Mouse (Mus musculus) thymus, adult 2 months (tissue): ENCODE measurements around the gene Cstad. TPM values are rescaled to one million over a fixed set of nuclear protein-coding genes. Genes with fewer than 3 reads are reported as not detected.

Experiments
- DNase-seq: peaks from one replicate; pipeline ENCODE4 v3.0.0; 2021
- H3K27ac ChIP-seq: fragments of 200-500 bp; 2 replicates; pipeline ENCODE4 v1.5.1; 2012; ENCODE audit warnings: low read length, control low read depth; ENCODE audit not compliant: control insufficient read depth, insufficient read depth
- H3K27me3 ChIP-seq: fragments of 200-500 bp; 2 replicates; pipeline ENCODE4 v1.6.1; 2012; ENCODE audit warnings: mild to moderate bottlenecking, low read length, moderate library complexity, mixed read lengths; ENCODE audit not compliant: control insufficient read depth, insufficient read depth
- H3K36me3 ChIP-seq: fragments of 200-500 bp; 2 replicates; pipeline ENCODE4 v1.6.1; 2012; ENCODE audit warnings: mild to moderate bottlenecking, low read length, moderate library complexity; ENCODE audit not compliant: control insufficient read depth, insufficient read depth
- H3K4me1 ChIP-seq: fragments of 200-500 bp; replicated peaks from 2 replicates; pipeline ENCODE4 v1.6.1; 2012; ENCODE audit warnings: low read length; ENCODE audit not compliant: control insufficient read depth, insufficient read depth
- H3K4me3 ChIP-seq: fragments of 200-500 bp; 2 replicates; pipeline ENCODE4 v1.5.1; 2012; ENCODE audit warnings: mild to moderate bottlenecking, low read length, control low read depth, moderate library complexity; ENCODE audit not compliant: control insufficient read depth, insufficient read depth
- CTCF ChIP-seq: fragments of 200-500 bp; IDR thresholded peaks from 2 replicates; pipeline ENCODE4 v1.5.1; 2012; ENCODE audit warnings: mild to moderate bottlenecking, control low read depth, low read length, moderate library complexity, borderline replicate concordance; ENCODE audit not compliant: control insufficient read depth, poor library complexity, insufficient read depth; ENCODE audit errors: extremely low read depth
- POLR2A ChIP-seq: fragments of 200-500 bp; IDR thresholded peaks from 2 replicates; pipeline ENCODE4 v1.6.1; 2012; ENCODE audit warnings: mild to moderate bottlenecking, low read length, control low read depth, moderate library complexity; ENCODE audit not compliant: control insufficient read depth, poor library complexity, insufficient read depth; ENCODE audit errors: extremely low read depth
- WGBS: fragments of 180-500 bp; shearing (Covaris S2); methylation state at CpG from one replicate; pipeline ENCODE4 v1.1.7; 2018; 5-methylcytosine and 5-hydroxymethylcytosine counted together
- polyA plus RNA-seq: library from polyadenylated mRNA; depleted of rRNA; stranded (reverse); fragments of >200 nt; gene quantifications from 2 replicates; pipeline ENCODE4 v1.2.3, GENCODE M21; 2012

Gene Cstad
- polyA plus RNA-seq, 1 experiment, result 2.9 TPM

DNA sequence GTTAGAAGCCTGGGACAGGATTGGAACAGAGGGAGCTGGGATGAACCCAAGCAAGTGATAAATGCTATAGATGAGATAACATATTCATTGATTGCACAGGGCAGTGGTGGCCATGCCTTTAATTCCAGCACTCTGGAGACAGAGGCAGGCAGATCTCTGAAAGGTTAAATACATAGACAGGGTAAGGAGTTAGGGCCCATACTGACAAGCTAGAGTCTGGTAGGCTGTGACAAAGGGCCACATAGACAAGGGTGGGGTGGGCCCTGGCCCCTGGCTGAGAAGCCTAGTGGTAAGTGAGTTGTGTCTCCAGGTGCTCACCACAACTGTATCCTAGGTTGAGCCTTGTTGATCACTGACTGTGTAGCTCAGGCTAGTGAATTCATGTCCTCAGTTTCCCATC is 7.6 kb downstream of the Cstad start:
- Histone ChIP-seq H3K36me3 (no peaks in the 10 kb centered on the region), H3K27ac (no peak overlapping the region), H3K4me1 (peaks cover 33% of the 10 kb centered on the region), H3K27me3 (no peaks in the 10 kb centered on the region; the same call in 1 of the 2 replicates), H3K4me3 (no peak overlapping the region)
- no peak for DNase-seq
- TF ChIP-seq CTCF, result no peak
- TF ChIP-seq POLR2A, result no peak

DNA sequence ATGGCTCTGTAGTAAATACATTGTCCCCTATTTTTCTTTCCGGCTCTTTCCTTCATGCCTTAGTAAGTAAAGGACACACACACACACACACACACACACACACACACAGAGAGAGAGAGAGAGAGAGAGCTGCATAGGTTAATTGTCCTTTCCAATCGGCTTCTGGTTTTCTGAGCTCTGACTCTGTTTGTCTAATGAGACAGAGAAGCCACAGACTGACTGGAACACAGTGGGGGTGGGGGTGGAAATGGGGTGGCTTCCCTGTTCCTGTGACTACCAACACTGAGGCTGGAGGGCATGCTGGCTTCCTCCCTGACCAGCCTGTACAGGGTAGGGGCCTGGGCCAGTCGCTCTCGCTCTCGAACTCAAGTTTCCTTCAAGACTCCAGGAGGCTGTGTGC is 8.9 kb downstream of the Cstad start:
- Histone ChIP-seq H3K27ac (no peak overlapping the region), H3K4me1 (peaks cover 33% of the 10 kb centered on the region), H3K27me3 (no peaks in the 10 kb centered on the region; the same call in 1 of the 2 replicates), H3K4me3 (no peak overlapping the region), H3K36me3 (no peaks in the 10 kb centered on the region)
- DNase-seq, result no peak
- TF ChIP-seq CTCF (no peak), POLR2A (no peak)
- 87% methylated on average over 5 of the region's 5 CpGs for WGBS

DNA sequence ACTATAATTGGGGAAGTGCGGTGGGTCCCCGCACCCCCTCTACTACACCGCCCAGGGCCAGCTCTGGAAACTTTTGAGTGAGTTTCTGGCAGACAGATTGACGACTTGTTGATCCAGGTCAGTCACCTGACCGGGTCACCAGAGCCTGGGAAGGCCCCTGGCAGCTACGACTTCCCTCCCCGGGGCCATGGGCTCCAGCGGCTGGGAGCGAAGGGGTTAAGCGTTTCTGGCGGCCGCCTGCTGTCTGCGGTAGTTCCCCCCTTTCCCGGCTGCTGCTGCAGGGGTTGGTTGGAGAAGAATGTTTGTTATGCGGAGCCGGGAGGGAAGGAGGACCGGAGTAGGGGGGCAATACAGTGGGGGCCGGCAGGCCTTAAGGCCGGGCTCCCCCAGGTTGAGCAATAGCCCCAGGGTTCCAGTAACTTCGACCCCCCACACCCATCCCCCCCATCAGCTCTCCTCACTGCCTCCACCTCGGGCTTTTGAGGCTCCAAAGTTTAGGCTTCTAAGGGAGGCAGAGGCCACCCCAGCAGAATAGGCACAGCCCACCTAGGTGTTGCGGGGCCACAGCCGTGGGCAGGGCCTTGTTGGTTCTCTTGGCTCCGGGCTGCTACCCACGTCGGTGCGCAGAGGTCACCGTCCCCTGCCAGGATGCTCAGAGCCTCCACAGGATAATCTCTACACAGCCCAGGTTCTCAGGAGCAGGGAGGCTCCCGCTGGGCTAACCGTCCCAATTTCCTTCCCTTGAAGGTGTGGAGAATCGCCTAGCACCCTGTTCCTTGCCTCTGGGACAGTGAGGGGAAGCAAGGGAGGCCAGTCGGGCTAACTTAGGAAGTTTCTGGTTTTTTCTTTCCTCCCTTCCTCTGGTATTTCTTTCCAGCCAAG is 10.3 kb downstream of the Cstad start:
- Histone ChIP-seq H3K27me3 (no peaks in the 10 kb centered on the region; the same call in 1 of the 2 replicates), H3K27ac (no peak overlapping the region), H3K36me3 (no peaks in the 10 kb centered on the region), H3K4me3 (no peak overlapping the region), H3K4me1 (peaks cover 29% of the 10 kb centered on the region)
- TF ChIP-seq POLR2A (no peak), CTCF (no peak)
- no peak for DNase-seq
- 11% methylated on average over 32 of the region's 32 CpGs for WGBS

DNA sequence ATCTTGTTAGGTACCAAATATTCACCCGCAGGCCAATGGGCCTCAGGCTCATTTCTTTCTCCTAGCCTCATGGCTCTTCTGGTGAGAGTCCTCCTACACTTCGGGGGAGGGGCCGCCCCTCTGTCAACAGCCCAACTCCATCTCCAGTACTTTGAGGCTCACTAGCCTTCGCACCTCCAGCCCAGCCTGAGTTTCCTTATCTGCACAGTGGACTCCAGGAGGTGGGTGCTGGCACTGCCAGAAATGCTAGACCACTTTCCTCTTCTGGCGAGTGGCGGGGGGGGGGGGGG is 10.9 kb downstream of the Cstad start:
- no peak overlapping the region for H3K27ac ChIP-seq
- H3K4me1 ChIP-seq, result peaks cover 24% of the 10 kb centered on the region
- no peak for DNase-seq
- no peaks in the 10 kb centered on the region for H3K36me3 ChIP-seq
- H3K27me3 ChIP-seq, result no peaks in the 10 kb centered on the region; the same call in 1 of the 2 replicates
- no peak overlapping the region for H3K4me3 ChIP-seq
- 33% methylated on average over 6 of the region's 6 CpGs for WGBS
- TF ChIP-seq CTCF, result no peak
- no peak for TF ChIP-seq POLR2A

DNA sequence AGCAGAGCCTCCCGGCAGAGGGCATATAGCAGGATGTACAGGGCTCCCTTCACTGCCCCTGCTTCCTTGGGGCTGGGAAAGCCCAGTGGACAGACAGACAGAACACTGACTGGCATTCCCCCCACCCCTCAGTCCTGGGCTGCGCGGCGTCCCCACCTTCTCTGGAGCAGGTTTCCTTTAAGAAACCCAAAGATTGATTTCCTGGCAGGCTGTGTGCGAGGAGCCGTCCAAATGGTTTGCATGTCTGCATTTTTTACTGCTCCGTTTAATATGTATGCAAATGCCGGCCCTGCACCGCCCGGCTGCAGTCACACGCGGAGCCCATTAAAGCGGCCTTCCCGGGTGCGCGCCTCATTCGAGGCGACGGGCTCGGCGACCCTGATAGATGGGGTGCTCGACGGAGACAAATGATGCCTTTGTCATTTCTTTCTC is 11.8 kb downstream of the Cstad start:
- Histone ChIP-seq H3K4me3 (no peak overlapping the region), H3K27me3 (no peaks in the 10 kb centered on the region; the same call in 1 of the 2 replicates), H3K36me3 (no peaks in the 10 kb centered on the region), H3K27ac (no peak overlapping the region), H3K4me1 (peaks cover 18% of the 10 kb centered on the region)
- DNase-seq, result no peak
- TF ChIP-seq CTCF (no peak), POLR2A (no peak)
- WGBS, result 49% methylated on average over 23 of the region's 23 CpGs

- no peak overlapping the region for H3K4me3 ChIP-seq
- no peaks in the 10 kb centered on the region for H3K36me3 ChIP-seq
- no peak overlapping the region for H3K27ac ChIP-seq
- TF ChIP-seq POLR2A (no peak), CTCF (no peak)
- WGBS, result 93% methylated on average over 8 of the region's 8 CpGs
- H3K4me1 ChIP-seq, result peaks cover 18% of the 10 kb centered on the region
- DNase-seq, result no peak
- no peaks in the 10 kb centered on the region; the same call in 1 of the 2 replicates for H3K27me3 ChIP-seq
Measured at GRCm38 (mm10) chr2:30607941-30608340, 13.1 kb downstream of the Cstad start.

- Histone ChIP-seq H3K27ac (no peak overlapping the region), H3K4me1 (peaks cover 18% of the 10 kb centered on the region), H3K4me3 (no peak overlapping the region), H3K27me3 (no peaks in the 10 kb centered on the region; the same call in 1 of the 2 replicates), H3K36me3 (no peaks in the 10 kb centered on the region)
- no peak for DNase-seq
- 96% methylated on average over 10 of the region's 10 CpGs for WGBS
- TF ChIP-seq POLR2A, result no peak
- TF ChIP-seq CTCF, result no peak
Measured at GRCm38 (mm10) chr2:30608690-30609201, 13.9 kb downstream of the Cstad start.
